Mouse (Mus musculus) hindbrain, postnatal 0 days (tissue): ENCODE data around the gene Dll4. TPM values are rescaled to one million over a fixed set of nuclear protein-coding genes. Genes with fewer than 3 reads are reported as not detected.

ENCODE experiments used
- ATAC-seq: fragments of 200-750 bp; cut with Nextera tagmentation; 2 replicates; pipeline ENCODE4 v1.8.0; 2017; ENCODE audit warnings: mild to moderate bottlenecking, moderate TSS enrichment, moderate library complexity
- DNase-seq: peaks from one replicate; pipeline ENCODE4 v3.0.0-alpha.2; 2015; ENCODE audit warnings: low spot score
- H3K27ac ChIP-seq: fragments of 300-500 bp; sonication (generic); 2 replicates; pipeline ENCODE4 v1.5.1; 2014; ENCODE audit warnings: mild to moderate bottlenecking
- H3K27me3 ChIP-seq: fragments of 300-500 bp; sonication (generic); 2 replicates; pipeline ENCODE4 v1.6.1; 2014; ENCODE audit warnings: low read length, mixed read lengths; ENCODE audit not compliant: insufficient read depth
- H3K36me3 ChIP-seq: fragments of 300-500 bp; sonication (generic); 2 replicates; pipeline ENCODE4 v1.6.1; 2014; ENCODE audit warnings: low read length, mixed read lengths; ENCODE audit not compliant: insufficient read depth
- H3K4me1 ChIP-seq: fragments of 300-500 bp; sonication (generic); 2 replicates; pipeline ENCODE4 v1.6.1; 2014; ENCODE audit warnings: antibody characterized with exemption, low read length, mixed read lengths; ENCODE audit not compliant: insufficient read depth
- H3K4me2 ChIP-seq: fragments of 300-500 bp; sonication (generic); 2 replicates; pipeline ENCODE4 v1.6.1; 2014; ENCODE audit warnings: low read depth, mild to moderate bottlenecking, low read length, moderate library complexity, mixed read lengths
- H3K4me3 ChIP-seq: fragments of 300-500 bp; sonication (generic); 2 replicates; pipeline ENCODE4 v1.5.1; 2014; ENCODE audit warnings: low read length
- H3K9ac ChIP-seq: fragments of 300-500 bp; sonication (generic); replicated peaks from 2 replicates; pipeline ENCODE4 v1.6.1; 2014; ENCODE audit warnings: mild to moderate bottlenecking, low read length, moderate library complexity, mixed read lengths
- H3K9me3 ChIP-seq: fragments of 300-500 bp; sonication (generic); 2 replicates; pipeline ENCODE4 v1.6.1; 2016; ENCODE audit warnings: low read length, mixed read lengths
- CTCF ChIP-seq: IDR thresholded peaks from 2 replicates; pipeline ENCODE4 v1.5.1; 2016; ENCODE audit warnings: antibody characterized with exemption, control low read depth, low read depth
- WGBS: fragments of 180-500 bp; shearing (Covaris S2); extraction: QIAGEN DNeasy Blood & Tissue Kit; methylation state at CpG from one replicate; pipeline ENCODE4 v1.1.7; 2014; 5-methylcytosine and 5-hydroxymethylcytosine counted together
- polyA plus RNA-seq: library from polyadenylated mRNA; unstranded; fragments of >200 nt; fragmentation: Nextera tagmentation; extraction: Ambion mirVana; gene quantifications from 2 replicates; pipeline ENCODE4 v1.2.1, GENCODE M21; 2015
- total RNA-seq: library from RNA; depleted of rRNA; stranded (reverse); fragments of >200 nt; gene quantifications from 2 replicates; pipeline ENCODE4 v1.2.3, GENCODE M21; 2014

Gene Dll4
- total and polyA plus RNA-seq, 2 experiments from 2014 or later = 2.4 to 4.2 TPM

GRCm38 (mm10) chr2:119289014-119289416 is 36.6 kb upstream of the Dll4 start:
- no peak for TF ChIP-seq CTCF
- no peaks in the 10 kb centered on the region for H3K27me3 ChIP-seq
- peak; percentile 13; the same call in 1 of the 2 replicates for ATAC-seq
- peaks cover 10% of the 10 kb centered on the region; the same call in 1 of the 2 replicates for H3K4me1 ChIP-seq
- peak overlapping the region; percentile 88 for H3K4me2 ChIP-seq
- peak overlapping the region; percentile 77 for H3K9ac ChIP-seq
- peak; percentile 11 for DNase-seq
- peaks cover 11% of the 10 kb centered on the region for H3K36me3 ChIP-seq
- peak overlapping the region; percentile 57 for H3K27ac ChIP-seq
- H3K4me3 ChIP-seq = peak overlapping the region; percentile 71
- 3% methylated on average over 11 of the region's 11 CpGs for WGBS
- H3K9me3 ChIP-seq = no peaks in the 10 kb centered on the region

- H3K36me3 ChIP-seq = peaks cover 25% of the 10 kb centered on the region
- no peak for ATAC-seq
- no peak for DNase-seq
- no peaks in the 10 kb centered on the region for H3K9me3 ChIP-seq
- 96% methylated on average over 5 of the region's 5 CpGs for WGBS
- no peak overlapping the region for H3K4me3 ChIP-seq
- no peak overlapping the region for H3K9ac ChIP-seq
- no peak for TF ChIP-seq CTCF
- no peak overlapping the region for H3K27ac ChIP-seq
- H3K27me3 ChIP-seq = no peaks in the 10 kb centered on the region
- H3K4me1 ChIP-seq = peaks cover 10% of the 10 kb centered on the region; the same call in 1 of the 2 replicates
- no peak overlapping the region for H3K4me2 ChIP-seq
Observed at GRCm38 (mm10) chr2:119292281-119292680, 33.3 kb upstream of the Dll4 start.

GRCm38 (mm10) chr2:119292852-119293251 is 32.7 kb upstream of the Dll4 start:
- Histone ChIP-seq H3K9me3 (no peaks in the 10 kb centered on the region), H3K4me1 (peaks cover 10% of the 10 kb centered on the region; the same call in 1 of the 2 replicates), H3K4me2 (no peak overlapping the region), H3K27ac (no peak overlapping the region), H3K27me3 (no peaks in the 10 kb centered on the region), H3K9ac (no peak overlapping the region), H3K36me3 (peaks cover 31% of the 10 kb centered on the region), H3K4me3 (no peak overlapping the region)
- no peak for DNase-seq
- ATAC-seq = no peak
- 91% methylated on average over 17 of the region's 17 CpGs for WGBS
- TF ChIP-seq CTCF = no peak

- no peaks in the 10 kb centered on the region for H3K9me3 ChIP-seq
- H3K27me3 ChIP-seq = no peaks in the 10 kb centered on the region
- peaks cover 10% of the 10 kb centered on the region; the same call in 1 of the 2 replicates for H3K4me1 ChIP-seq
- H3K27ac ChIP-seq = no peak overlapping the region
- peaks cover 33% of the 10 kb centered on the region for H3K36me3 ChIP-seq
- no peak overlapping the region for H3K9ac ChIP-seq
- H3K4me3 ChIP-seq = no peak overlapping the region
- no peak overlapping the region for H3K4me2 ChIP-seq
- no peak for DNase-seq
- 96% methylated on average over 17 of the region's 17 CpGs for WGBS
- ATAC-seq = no peak
- no peak for TF ChIP-seq CTCF
Observed at GRCm38 (mm10) chr2:119293311-119293710, 32.3 kb upstream of the Dll4 start.

- Histone ChIP-seq H3K27me3 (no peaks in the 10 kb centered on the region), H3K4me3 (no peak overlapping the region), H3K36me3 (peaks cover 35% of the 10 kb centered on the region), H3K4me1 (peaks cover 10% of the 10 kb centered on the region; the same call in 1 of the 2 replicates), H3K9me3 (no peaks in the 10 kb centered on the region), H3K9ac (no peak overlapping the region), H3K4me2 (no peak overlapping the region), H3K27ac (no peak overlapping the region)
- ATAC-seq = no peak
- TF ChIP-seq CTCF = no peak
- 89% methylated on average over 34 of the region's 34 CpGs for WGBS
- no peak for DNase-seq
Observed at GRCm38 (mm10) chr2:119293776-119294390, 31.7 kb upstream of the Dll4 start.

GRCm38 (mm10) chr2:119294411-119294810 is 31.2 kb upstream of the Dll4 start:
- peaks cover 10% of the 10 kb centered on the region; the same call in 1 of the 2 replicates for H3K4me1 ChIP-seq
- no peak overlapping the region for H3K9ac ChIP-seq
- H3K4me3 ChIP-seq = no peak overlapping the region
- DNase-seq (no peak), ATAC-seq (no peak)
- 90% methylated on average over 18 of the region's 18 CpGs for WGBS
- H3K27ac ChIP-seq = no peak overlapping the region
- no peak for TF ChIP-seq CTCF
- H3K27me3 ChIP-seq = no peaks in the 10 kb centered on the region
- no peak overlapping the region for H3K4me2 ChIP-seq
- no peaks in the 10 kb centered on the region for H3K9me3 ChIP-seq
- peaks cover 40% of the 10 kb centered on the region for H3K36me3 ChIP-seq

GRCm38 (mm10) chr2:119296756-119297155 is 28.8 kb upstream of the Dll4 start:
- H3K36me3 ChIP-seq = peaks cover 40% of the 10 kb centered on the region
- no peaks in the 10 kb centered on the region for H3K27me3 ChIP-seq
- 92% methylated on average over 12 of the region's 12 CpGs for WGBS

More at GRCm38 (mm10) chr2:119296756-119297155, 28.8 kb upstream of the Dll4 start:
- no peak for DNase-seq
- ATAC-seq = no peak
- TF ChIP-seq CTCF = no peak
- Histone ChIP-seq H3K9me3 (no peaks in the 10 kb centered on the region), H3K27ac (no peak overlapping the region), H3K9ac (no peak overlapping the region), H3K4me2 (no peak overlapping the region), H3K4me1 (peaks cover 4% of the 10 kb centered on the region; the same call in 1 of the 2 replicates), H3K4me3 (no peak overlapping the region)
